Mouse (Mus musculus) thymus, postnatal 0 days (tissue): Measurements from ENCODE around the gene Mast4. TPM values are rescaled to one million over a fixed set of nuclear protein-coding genes. Genes with fewer than 3 reads are reported as not detected.

Experiments
- DNase-seq: peaks from one replicate; pipeline ENCODE4 v3.0.0-alpha.2; 2015; ENCODE audit warnings: low spot score
- polyA plus RNA-seq: library from polyadenylated mRNA; unstranded; fragments of >200 nt; fragmentation: Nextera tagmentation; extraction: Ambion mirVana; gene quantifications from 2 replicates; pipeline ENCODE4 v1.2.1, GENCODE M21; 2015

Gene Mast4
- polyA plus RNA-seq, 1 experiment from 2014 or later, result 25.4 TPM

DNA sequence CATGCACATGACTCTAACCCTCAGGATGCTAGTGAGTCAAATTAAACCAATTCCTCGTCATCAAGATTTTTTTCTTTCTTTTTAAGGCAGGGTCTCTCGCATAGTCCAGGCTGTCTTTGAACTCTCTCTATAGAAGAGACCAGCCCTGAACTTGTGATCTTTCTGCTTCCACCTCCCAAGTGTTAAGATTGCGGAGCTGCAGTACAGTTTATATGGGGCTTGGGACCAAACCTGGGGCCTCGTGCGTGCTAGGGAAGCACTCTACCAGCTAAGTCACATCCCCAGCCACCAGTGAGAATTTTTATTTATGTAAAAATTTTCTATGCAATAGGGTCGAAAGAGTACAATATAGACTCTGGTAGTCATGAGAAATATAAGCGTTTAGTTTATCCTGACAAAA, 343.1 kb downstream of the Mast4 start:
- DNase-seq, result no peak

DNA sequence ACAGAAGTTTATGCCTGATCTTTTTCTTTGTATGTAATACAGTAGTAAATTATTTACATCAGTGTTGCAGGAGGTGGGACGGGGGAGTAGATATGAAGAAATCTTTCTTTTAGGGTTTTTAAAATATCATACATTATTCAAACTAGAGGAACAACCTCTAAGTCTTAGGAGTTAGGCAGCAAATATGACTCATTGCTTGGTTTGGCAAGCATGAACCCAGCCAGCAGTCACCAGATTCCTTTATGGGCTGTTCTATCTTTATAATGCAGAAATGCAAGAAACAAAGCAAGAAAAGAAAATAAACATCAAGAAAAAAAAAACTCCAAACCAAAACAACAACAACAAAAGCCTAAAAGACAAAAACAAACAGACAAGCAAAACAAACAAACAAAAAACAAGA, 344.2 kb downstream of the Mast4 start:
- DNase-seq, result no peak

DNA sequence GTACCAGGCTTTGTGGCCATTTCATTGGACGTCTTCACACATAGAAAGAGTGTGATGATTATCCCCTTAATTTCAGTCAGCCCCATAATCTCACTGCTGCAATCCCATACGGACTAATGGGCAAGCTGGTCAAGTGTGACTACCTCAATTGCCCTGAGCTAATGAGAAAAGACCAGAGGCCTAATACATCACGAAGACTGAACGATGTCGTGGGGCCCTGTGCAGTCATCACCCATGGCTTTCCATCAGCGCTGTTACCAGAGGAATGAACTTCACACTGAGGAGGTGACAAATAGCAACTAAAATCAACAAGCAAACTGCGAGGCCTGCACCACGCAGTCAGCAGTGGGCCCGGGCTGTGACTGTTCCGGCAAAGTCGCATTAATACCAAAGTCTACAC, 344.7 kb downstream of the Mast4 start:
- DNase-seq, result no peak

- DNase-seq, result no peak
These were observed 345.3 kb downstream of the Mast4 start for GRCm38 (mm10) chr13:102988976-102989375.

- no peak for DNase-seq
These were observed 345.9 kb downstream of the Mast4 start for GRCm38 (mm10) chr13:102988251-102988895.

GRCm38 (mm10) chr13:102984550-102984949, 349.7 kb downstream of the Mast4 start:
- DNase-seq, result no peak

DNA sequence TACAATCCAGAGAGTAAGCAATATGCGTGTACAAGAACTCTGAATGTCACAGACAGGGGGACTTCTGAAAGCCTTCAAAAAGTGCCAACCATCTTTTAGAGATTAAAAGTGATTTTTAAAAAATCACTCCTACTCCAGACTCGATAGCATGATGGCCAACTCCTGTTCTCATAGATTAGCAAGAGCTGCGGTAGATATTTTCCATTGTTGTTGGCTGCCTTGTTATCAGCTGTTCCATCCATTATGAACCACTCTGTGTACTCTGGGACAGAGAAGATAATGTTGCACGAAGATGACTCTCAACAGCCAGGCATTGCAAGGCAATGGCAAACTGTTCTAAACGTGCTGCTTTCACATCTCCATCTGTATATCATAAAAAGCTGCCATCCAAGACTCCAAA, 360.4 kb downstream of the Mast4 start:
- DNase-seq, result no peak

DNA sequence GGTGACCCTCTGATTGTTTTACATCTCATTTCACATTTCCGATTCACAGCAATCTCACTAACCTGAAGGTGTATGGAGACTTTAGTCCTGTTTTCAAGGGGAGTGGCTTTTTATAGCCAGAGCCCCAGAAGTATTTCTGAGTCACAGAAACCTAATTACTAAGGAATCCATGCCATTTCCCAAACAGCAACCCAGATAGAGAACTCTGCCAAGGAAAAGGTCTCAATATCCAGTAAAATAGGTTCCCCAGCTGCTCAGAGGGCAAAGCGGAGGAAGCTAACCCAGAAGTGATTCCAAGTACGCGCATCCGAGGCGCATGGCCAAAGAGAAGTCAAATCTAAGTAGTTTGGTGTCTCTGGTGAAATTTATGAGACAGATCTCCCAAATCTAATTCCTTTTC, 370.8 kb downstream of the Mast4 start:
- DNase-seq, result no peak

DNA sequence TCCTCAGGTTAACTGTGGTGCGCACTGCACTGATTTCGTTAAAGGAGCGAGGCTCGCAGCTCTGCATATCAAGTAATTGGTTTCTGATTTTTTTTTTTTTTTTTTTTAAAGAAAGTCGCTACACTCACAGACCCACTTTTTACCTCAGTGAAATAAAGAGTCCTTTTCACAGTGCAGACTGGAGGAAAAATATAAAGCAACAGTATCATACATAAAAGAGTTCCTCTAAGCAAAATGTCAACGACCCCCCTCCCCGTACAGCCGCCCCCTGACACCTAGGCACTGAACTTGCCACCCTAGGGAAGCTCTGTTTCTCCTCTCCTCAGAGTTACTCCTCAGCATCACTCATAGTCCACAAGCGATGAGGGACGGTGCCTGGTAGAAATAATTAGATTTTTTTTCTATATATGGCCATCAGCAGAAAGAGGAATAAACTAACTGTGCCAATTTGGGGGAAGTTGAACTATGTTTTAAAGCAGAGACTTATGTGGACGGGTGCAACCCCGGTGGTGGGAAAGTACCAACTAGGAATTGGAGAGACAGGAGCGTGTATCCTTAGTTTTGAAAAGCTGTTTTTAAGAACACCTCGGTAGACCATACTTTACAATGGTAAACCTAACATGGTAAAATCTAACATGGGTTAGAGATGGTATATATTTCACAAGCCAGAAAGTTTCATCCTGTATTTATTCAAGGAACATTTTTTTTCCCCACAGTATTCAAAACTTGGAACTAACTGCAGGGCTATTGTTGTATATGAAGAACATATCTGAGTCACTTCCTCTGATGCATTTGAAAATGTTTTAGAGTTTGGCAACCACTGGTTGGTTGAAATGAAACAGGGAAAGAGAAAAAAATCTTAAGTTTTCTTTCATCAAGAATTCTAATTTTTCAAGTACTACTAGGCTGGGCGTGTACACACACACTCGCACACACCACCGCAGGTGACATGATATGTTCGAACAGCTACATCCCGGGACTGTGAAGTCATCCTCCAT, 375.7 kb downstream of the Mast4 start:
- no peak for DNase-seq

DNA sequence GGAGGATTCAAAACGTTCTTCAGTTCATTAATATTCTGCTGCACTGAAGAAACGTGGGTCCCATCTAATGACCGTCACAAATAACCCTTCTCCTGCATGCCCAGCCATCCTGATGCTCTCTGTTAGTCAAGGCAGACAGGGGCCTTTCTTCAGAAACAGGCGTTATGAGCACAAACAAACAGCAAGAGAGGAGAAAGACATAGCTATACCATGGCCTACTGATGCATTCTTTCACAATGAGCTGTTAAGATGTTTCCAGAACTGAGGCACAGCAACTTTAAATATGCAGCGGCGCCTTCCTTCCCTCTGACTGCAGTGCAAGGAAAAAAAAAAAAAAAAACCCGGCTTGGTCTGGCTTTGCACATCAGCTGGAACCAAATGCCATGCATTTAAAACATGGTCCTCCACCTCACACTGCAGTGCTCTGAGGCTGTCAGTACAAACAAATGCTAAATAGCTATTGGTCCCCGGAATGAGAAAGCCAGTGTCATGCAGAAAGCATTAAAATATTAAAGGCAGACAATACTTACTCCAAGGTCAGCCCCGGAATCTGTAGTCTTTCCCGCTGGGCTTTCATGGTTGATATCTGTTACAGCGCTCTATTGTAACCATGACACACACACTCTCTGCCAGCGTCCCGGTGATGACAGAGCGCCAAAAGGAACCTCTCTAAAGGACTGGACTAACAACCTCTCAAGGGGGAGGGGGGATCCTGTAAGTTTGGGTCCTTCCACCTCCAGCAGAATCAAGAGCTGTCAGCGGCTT, 376.6 kb downstream of the Mast4 start:
- DNase-seq, result no peak

DNA sequence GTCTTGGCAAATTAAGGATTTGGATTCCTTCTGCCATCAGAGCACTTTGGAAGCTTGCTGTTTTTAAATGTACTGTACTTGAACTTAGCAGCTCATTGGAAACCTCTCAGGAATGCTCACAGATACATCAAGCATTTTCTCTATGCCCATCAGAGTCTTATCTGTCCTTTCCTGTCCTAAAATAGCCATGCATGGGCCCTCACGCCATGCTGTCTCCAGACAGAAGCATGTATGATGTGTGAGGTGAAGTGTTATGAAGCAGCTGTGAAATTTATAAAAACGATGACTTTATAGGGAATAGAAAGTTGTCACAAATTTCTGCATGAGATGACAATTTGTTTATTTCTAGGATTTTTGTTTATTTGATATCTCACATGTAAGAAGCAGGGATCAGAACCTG, 378.8 kb downstream of the Mast4 start:
- DNase-seq, result no peak

DNA sequence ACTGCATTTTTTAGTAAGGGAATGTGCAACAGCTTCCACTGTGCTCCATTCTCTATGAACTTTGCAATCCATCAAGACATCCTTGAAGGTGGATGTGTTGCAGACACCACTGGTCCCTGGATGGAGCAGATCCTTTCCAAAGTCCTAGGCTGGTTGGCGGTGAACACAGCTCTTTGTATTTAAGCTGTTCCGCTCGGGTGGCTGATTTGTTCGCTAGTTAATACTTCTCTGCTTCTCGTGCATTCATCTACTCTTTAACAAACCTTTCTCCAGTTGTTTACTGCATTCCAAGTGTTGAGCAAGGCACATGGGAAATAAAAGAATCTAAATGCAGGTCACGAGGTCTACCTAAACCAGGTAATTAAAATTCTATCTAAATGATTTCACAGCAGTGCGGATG, 384.5 kb downstream of the Mast4 start:
- DNase-seq, result no peak

DNA sequence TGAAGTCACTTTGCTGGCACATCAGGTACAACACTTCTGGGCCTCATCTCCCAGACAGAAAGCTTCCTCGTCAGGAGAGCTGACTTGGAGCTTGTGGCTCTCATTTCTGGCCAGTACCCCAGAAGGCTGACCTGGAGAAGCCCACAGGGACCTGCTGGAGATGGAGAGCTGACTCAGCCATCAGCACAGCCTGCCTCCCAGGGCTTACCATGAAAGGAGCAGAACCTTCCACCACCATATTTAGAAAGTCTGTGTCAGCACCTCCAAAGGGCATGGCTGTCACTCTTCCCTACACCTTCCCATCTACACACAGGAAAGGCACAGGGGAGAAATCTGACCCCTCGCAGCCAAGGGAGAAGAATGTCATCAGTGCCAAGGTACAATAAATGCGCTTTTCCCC, 385.3 kb downstream of the Mast4 start:
- DNase-seq, result no peak

- DNase-seq, result no peak
These were observed 386.8 kb downstream of the Mast4 start for GRCm38 (mm10) chr13:102947546-102947945.

- no peak for DNase-seq
These were observed 388.1 kb downstream of the Mast4 start for GRCm38 (mm10) chr13:102946024-102946821.

DNA sequence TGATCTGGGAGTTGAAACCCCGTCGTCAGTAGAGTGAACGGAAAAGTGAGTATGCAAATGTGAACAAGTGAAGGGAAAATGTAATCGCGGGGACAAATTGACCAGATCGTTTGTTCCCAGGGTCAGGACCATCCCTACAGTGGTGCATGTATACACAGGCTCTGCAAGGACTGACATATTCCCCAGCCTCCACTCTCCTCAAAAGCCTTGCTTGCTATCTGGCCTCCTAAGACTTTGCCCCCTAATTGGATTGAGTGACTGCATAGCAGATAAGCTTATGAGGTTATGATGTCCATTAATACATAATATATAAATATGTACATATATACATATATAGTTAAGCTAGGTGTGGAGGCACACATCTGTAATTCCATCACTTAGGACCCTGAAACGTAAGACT, 388.8 kb downstream of the Mast4 start:
- DNase-seq, result no peak

DNA sequence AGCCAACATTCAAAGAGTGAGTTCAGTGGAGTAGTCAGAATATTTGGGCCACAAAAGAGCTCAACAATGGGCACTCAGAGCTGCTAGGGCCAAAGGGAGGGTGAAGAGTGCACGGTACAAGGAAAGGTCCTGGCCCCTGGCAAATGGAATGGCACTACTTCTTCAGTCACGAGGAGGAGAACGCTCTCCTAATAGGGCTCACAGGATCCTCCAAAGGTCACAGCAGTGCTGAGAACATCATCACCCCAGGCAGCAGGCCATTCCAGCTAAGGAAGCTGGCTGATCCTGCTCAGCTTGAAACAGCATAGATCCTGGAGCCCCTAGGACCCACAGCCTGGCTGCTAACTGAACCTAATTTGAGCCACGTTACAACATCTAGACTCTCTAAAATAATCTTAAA, 389.8 kb downstream of the Mast4 start:
- no peak for DNase-seq

DNA sequence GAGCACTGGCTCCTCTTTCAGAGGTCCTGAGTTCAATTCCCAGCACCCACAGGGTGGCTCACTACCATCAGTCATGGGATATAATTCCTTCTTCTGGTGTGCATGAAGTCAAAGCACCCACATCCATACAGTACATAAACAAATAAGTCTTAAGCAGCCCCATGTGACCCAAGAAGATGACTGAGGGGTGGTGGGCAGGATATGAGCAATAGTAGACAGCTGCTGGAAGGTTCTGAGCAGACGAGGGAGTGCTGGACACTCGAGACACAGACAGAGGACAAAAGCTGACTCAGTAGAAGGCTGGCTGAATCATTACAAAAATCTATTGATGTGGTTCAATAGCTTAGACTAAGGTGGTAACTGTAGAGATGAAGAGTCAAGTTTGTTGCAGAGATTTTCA, 391.7 kb downstream of the Mast4 start:
- DNase-seq, result no peak

- no peak for DNase-seq
These were observed 393.8 kb downstream of the Mast4 start for GRCm38 (mm10) chr13:102940476-102940875.

DNA sequence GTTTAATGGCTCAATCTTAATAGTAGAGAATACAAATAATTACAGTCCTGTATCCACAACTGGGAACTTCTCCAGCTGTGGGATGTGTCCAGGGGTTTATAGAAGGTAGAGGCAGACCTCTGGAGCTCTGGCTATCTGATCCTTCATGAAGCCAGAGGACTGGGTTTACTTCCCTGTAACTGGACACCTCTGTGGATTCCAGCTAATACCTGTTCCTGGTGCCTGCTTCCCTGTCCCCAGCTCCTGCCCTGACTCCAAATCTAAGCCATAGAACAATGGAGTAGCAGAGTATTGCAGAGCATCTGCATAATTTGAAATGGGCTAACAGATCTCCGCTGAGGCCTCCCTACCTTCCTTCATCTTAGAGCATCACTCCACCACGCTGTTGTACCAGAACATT, 398.1 kb downstream of the Mast4 start:
- DNase-seq, result no peak

DNA sequence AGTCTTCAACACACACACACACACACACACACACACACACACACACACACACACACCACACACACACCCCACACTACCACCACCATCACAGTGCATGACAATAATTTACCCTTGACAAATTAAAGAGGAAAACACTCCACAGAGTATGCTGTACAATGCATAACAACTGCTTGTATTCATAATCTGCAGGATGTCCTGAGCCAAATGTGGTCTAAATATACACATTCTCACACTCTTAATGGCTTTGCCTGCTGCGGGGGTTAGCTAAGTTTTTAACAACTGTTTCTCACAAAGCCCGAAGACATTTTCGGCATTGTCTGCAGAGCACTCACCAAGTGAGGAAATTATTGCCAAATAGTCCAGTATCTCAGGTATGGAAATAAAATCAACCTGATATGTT, 398.5 kb downstream of the Mast4 start:
- no peak for DNase-seq
